Mouse (Mus musculus) left cerebral cortex, postnatal 10 days (tissue): ENCODE measurements around the gene Pwwp2b. TPM values are rescaled to one million over a fixed set of nuclear protein-coding genes. Genes with fewer than 3 reads are reported as not detected.

Experiments used
- DNase-seq, 2 experiments: peaks; one replicate each; pipeline ENCODE4 v3.0.0; 2021 to 2022; ENCODE audit warnings: low spot score in 2 of 2, mixed read lengths in 1 of 2; ENCODE audit errors: extremely low spot score in 1 of 2
- intact Hi-C: fragments of 180-260 bp; cut with DNase I; formaldehyde crosslinking; loops from one replicate; pipeline ENCODE4 v1.15.1; 2025
- total RNA-seq, 2 experiments: library from RNA; stranded (reverse); gene quantifications; 2 replicates each; pipeline ENCODE4 v1.2.3; 2021

The Pwwp2b gene
- total RNA-seq, 2 experiments from 2014 or later, result 8.5 to 11.0 TPM

GRCm38 (mm10) chr7:139221072-139221471 is 27.2 kb upstream of the Pwwp2b start:
- intact Hi-C loops, result no loop called here
- DNase-seq, result peak in 1 of 2 experiments; percentile 5

DNA sequence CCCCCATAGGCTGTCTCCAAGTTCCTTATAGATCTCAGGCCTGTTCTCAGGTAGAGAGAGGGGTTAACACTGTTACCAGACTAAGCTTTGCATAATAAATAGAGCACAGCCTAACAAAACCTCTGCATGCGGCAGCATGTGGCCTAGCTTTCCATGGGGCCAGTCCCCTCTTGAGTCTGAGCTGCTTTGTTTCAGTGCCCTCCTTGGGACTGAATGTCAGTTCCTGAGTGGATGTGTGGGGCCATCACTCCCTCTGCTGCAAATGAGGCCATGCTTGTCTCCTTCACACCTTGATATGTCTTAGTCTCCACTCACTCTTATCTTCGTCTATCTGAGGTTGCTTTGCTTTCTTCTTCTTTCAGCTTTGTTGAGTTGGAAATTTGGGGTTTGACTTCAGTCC is 26.4 kb upstream of the Pwwp2b start:
- intact Hi-C loops, result no loop called here
- DNase-seq, result peak in 1 of 2 experiments; percentile 1

- intact Hi-C loops, result no loop called here
- DNase-seq, result peak in 1 of 2 experiments; percentile 12
Observed at GRCm38 (mm10) chr7:139222341-139222740, 25.9 kb upstream of the Pwwp2b start.

- peak in 1 of 2 experiments; percentile 5 for DNase-seq
- intact Hi-C loops, result no loop called here
Observed at GRCm38 (mm10) chr7:139224070-139224469, 24.2 kb upstream of the Pwwp2b start.

- DNase-seq, result peak in 1 of 2 experiments; percentile 56
- intact Hi-C loops, result no loop called here
Observed at GRCm38 (mm10) chr7:139224725-139225124, 23.6 kb upstream of the Pwwp2b start.

DNA sequence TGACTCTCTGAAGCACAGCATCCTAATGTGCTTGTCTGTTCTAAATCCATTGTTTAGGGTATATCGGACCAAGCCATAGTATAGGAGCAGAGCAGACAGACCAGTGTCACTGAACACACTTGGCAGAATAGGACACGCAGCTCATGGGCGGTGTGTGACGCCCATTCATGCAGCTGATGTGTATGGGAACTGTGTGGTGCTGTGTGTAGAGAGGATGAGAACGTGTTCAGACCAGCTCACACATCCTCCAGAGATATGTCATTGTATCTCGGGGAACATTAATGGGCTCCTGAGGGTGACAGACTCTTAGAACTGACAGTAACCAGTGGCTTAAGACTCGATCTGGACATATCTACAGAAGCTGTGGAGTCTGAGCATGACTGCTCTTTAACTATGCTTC is 21.9 kb upstream of the Pwwp2b start:
- intact Hi-C loops, result no loop called here
- no peak for DNase-seq

- DNase-seq, result peak in 1 of 2 experiments; percentile 8
- intact Hi-C loops, result no loop called here
Observed at GRCm38 (mm10) chr7:139228447-139229171, 19.7 kb upstream of the Pwwp2b start.

GRCm38 (mm10) chr7:139229837-139230236 is 18.4 kb upstream of the Pwwp2b start:
- intact Hi-C loops, result loop anchor here (5.0 kb wide), 1 partner anchor 47 kb away; no protein-coding TSS in a partner anchor
- no peak for DNase-seq

GRCm38 (mm10) chr7:139230241-139230640 is 18.0 kb upstream of the Pwwp2b start:
- DNase-seq, result no peak
- intact Hi-C loops, result loop anchor here (5.0 kb wide), 1 partner anchor 47 kb away; no protein-coding TSS in a partner anchor

DNA sequence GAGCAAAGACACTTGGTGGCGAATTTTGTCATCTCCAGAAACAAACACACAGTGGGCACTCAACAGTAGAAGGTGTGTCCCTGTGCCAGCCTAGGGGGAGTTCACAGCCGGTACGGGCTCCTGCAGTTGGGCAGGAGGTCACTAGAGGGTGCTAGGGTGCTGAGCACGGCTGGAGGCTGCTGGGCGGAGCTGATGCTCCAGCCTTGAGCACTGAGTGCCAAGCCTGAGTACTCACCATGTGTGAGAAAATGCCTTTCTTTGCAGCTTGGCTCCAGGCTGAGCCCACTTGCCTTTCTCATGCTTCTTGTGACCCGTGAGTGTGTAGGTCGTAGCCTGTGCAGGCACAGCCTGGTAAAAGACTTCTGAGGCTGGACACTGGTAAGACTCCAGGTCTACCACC is 14.6 kb upstream of the Pwwp2b start:
- DNase-seq, result peak; percentile 72 to 89
- intact Hi-C loops, result loop anchor here (2.0 to 5.0 kb wide), 2 partner anchors 44 to 65 kb away; no protein-coding TSS in a partner anchor

- intact Hi-C loops, result loop anchor here (5.0 kb wide), 2 partner anchors 43 to 238 kb away; no protein-coding TSS in a partner anchor
- peak in 1 of 2 experiments; percentile 79 for DNase-seq
Observed at GRCm38 (mm10) chr7:139234426-139235188, 13.7 kb upstream of the Pwwp2b start.

GRCm38 (mm10) chr7:139235651-139236358 is 12.5 kb upstream of the Pwwp2b start:
- DNase-seq, result no peak
- intact Hi-C loops, result loop anchor here (5.0 kb wide), 1 partner anchor 236 kb away; no protein-coding TSS in a partner anchor

GRCm38 (mm10) chr7:139239432-139239831 is 8.8 kb upstream of the Pwwp2b start:
- intact Hi-C loops, result loop anchor here (5.0 kb wide), 1 partner anchor 233 kb away; no protein-coding TSS in a partner anchor

GRCm38 (mm10) chr7:139246086-139246485 is 2.2 kb upstream of the Pwwp2b start:
- no peak for DNase-seq
- intact Hi-C loops, result no loop called here

More at GRCm38 (mm10) chr7:139239432-139239831, 8.8 kb upstream of the Pwwp2b start:
- DNase-seq, result no peak

DNA sequence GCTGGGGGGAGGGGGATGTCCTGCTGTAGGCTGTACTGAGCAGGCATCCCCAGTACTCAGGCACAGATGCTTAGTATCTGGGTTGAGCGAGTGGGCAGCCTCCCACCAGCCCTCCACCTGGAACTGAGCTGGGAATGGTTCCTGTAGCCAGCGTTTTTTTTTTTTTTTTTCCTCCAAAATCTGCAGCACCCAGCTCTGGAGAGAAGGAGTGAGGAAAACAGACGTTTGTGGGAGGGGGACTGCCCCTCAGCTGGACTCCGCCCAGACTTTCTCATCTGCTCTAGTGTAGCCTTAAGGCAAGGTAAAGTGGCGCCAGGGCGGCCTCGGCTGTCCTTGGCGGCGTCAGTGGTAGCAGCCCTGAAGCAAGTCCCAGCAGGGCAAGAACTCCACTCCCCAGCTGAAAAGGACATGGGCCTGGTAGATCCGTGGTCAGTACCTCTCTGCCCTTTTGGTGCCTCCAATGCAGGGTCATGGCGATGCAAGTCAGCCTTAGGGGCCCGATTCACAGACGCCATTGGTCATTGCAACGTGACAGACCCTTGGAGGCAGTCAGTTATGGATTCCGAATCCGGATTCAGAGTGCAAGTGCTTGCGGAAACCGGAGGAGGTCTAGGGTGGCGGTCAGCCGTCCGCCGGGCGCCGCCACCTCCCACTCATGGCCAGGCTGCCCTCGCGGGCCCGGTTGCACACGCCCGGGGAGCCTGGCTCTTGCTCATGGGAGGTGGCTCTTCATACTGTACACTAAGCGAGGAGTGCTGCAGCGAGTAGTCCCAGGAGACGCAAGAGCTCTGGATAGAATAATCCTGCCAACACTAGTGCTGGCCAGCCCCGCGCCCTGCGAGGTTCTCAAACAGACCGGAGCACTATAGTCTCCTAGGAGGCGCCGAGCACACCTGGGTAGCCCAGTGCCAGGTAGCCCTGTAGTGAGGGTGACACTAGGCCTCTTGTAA is 1.1 kb upstream of the Pwwp2b start:
- intact Hi-C loops, result no loop called here
- DNase-seq, result peak in 1 of 2 experiments; percentile 56

- intact Hi-C loops, result no loop called here
- no peak for DNase-seq
Observed at GRCm38 (mm10) chr7:139248615-139249405, 528 bp downstream of the Pwwp2b start.
